Mouse (Mus musculus): ENCODE results near the gene Cacna2d2. TPM values are rescaled to one million over a fixed set of nuclear protein-coding genes. Genes with fewer than 3 reads are reported as not detected.
"Not testable (repeated sequence)": the region's sequence is repeated elsewhere in the genome, so short reads cannot be mapped to it uniquely, and the experiment has no call there.

Cacna2d2 gene
- total and polyA plus RNA-seq, 3 experiments = 0.67 TPM; not detected in 2

DNA sequence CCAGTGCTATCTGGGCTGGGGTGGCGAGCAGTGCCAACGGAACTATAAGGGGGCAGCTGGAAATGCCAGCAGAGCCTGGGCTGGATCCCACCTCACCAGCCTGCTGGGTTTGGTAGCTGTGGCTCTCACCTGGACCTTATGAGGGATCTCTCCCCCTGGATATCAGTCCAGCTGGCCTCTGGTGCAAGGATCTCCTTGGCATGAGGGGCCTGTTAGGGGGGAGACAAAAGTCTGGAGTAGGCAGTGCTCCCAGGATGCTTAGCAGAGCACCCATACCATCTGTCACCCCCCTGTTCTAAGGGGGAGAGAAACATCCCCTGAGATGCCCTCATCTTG is 172.9 kb downstream of the Cacna2d2 start:
- peaks cover 9 to 48% of the 10 kb centered on the region in 2 experiments for H3K4me1 ChIP-seq (ENCODE audit: control insufficient read depth in 1 of 2, insufficient read depth in 2 of 2, low read length in 2 of 2)
- H3K27me3 ChIP-seq (ENCODE audit: control insufficient read depth in 1 of 2, insufficient read depth in 2 of 2, low read length in 2 of 2) = no peaks in the 10 kb centered on the region
- H3K36me3 ChIP-seq (ENCODE audit: control insufficient read depth in 1 of 2, insufficient read depth in 2 of 2, low read length in 2 of 2) = peaks cover 0 to 30% of the 10 kb centered on the region in 2 experiments; a peak in 2 of 4 replicates
- TF ChIP-seq EP300 (IDR thresholded peaks at IDR 0.05; ENCODE audit: low read depth in 1 of 2, low read length in 2 of 2) (no peak), MAX (IDR thresholded peaks at IDR 0.05; ENCODE audit: low read length) (no peak), MYB (IDR thresholded peaks at IDR 0.05; ENCODE audit: low read depth, low read length) (no peak), POLR2AphosphoS2 (IDR thresholded peaks at IDR 0.05; ENCODE audit: low read length) (no peak), CHD2 (IDR thresholded peaks at IDR 0.05; ENCODE audit: low read length) (no peak), ZNF384 (IDR thresholded peaks at IDR 0.05; ENCODE audit: low read depth, low read length) (no peak), CTCF (IDR thresholded peaks at IDR 0.05 in 2 of 3, conservative IDR thresholded peaks at IDR 0.05 in 1 of 3; ENCODE audit: control insufficient read depth in 1 of 3, insufficient read depth in 1 of 3, low read depth in 2 of 3, low read length in 3 of 3, poor library complexity in 1 of 3, severe bottlenecking in 1 of 3) (no peak), TBP (IDR thresholded peaks at IDR 0.05; ENCODE audit: low read depth, low read length) (no peak), ZMIZ1 (IDR thresholded peaks at IDR 0.05; ENCODE audit: low read depth, low read length) (no peak), USF2 (IDR thresholded peaks at IDR 0.05; ENCODE audit: borderline replicate concordance in 1 of 2, insufficient read depth in 1 of 2, low read depth in 1 of 2, low read length in 2 of 2) (no peak), ZC3H11A (IDR thresholded peaks at IDR 0.05; ENCODE audit: low read depth, low read length) (no peak), TAL1 (IDR thresholded peaks at IDR 0.05; ENCODE audit: low read length) (no peak), KAT2A (conservative IDR thresholded peaks at IDR 0.05; ENCODE audit: low read depth, low read length) (no peak), MYC (IDR thresholded peaks at IDR 0.05; ENCODE audit: low read depth, low read length) (no peak)
- no peak overlapping the region for H3K9ac ChIP-seq (ENCODE audit: control insufficient read depth, low read depth, low read length, poor library complexity, severe bottlenecking)
- H3K27ac ChIP-seq (ENCODE audit: control insufficient read depth, low read depth, low read length) = no peak overlapping the region; the same call in 1 of the 2 replicates
- no peak for DNase-seq (ENCODE audit: low read depth, low spot score)
- H3K4me3 ChIP-seq (ENCODE audit: control insufficient read depth in 1 of 2, insufficient read depth in 1 of 2, low read depth in 2 of 2, low read length in 2 of 2) = no peak overlapping the region
- H3K9me3 ChIP-seq (replicated peaks; ENCODE audit: insufficient read depth, low read length) = no peaks in the 10 kb centered on the region
- peaks cover 14% of the 10 kb centered on the region for H3K79me2 ChIP-seq (ENCODE audit: control insufficient read depth, insufficient read depth, low read length, poor library complexity)

DNA sequence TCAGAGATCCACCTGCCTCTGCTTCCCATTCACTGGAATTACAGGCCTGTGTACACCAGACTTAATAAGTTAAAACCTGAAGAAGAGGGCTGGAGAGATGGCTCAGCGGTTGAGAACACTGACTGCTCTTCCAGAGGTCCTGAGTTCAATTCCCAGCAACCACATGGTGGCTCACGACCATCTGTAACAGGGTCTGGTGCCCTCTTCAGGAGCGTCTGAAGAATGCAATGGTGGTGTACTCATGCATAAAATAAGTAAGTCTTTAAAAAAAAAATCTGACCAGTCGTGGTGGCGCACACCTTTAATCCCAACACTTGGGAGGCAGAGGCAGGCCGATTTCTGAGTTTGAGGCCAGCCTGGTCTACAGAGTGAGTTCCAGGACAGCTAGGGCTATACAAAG is 174.4 kb downstream of the Cacna2d2 start:
- peak in 2 of 3 experiments; percentile 30 to 49; a peak in 5 of 6 replicates for TF ChIP-seq CTCF (IDR thresholded peaks at IDR 0.05 in 2 of 3, conservative IDR thresholded peaks at IDR 0.05 in 1 of 3; ENCODE audit: control insufficient read depth in 1 of 3, insufficient read depth in 1 of 3, low read depth in 2 of 3, low read length in 3 of 3, poor library complexity in 1 of 3, severe bottlenecking in 1 of 3)
- peak; percentile 39; the same call in 1 of the 2 replicates for TF ChIP-seq ZNF384 (IDR thresholded peaks at IDR 0.05; ENCODE audit: low read depth, low read length)
- 0 out of 2 replicates have a peak, but pooled peaks have one; percentile 48 for TF ChIP-seq MYC (IDR thresholded peaks at IDR 0.05; ENCODE audit: low read depth, low read length)
- not testable (repeated sequence) for H3K27ac ChIP-seq (ENCODE audit: control insufficient read depth, low read depth, low read length); H3K4me3 ChIP-seq (ENCODE audit: control insufficient read depth in 1 of 2, insufficient read depth in 1 of 2, low read depth in 2 of 2, low read length in 2 of 2); H3K9ac ChIP-seq (ENCODE audit: control insufficient read depth, low read depth, low read length, poor library complexity, severe bottlenecking); H3K9me3 ChIP-seq (replicated peaks; ENCODE audit: insufficient read depth, low read length); H3K27me3 ChIP-seq (ENCODE audit: control insufficient read depth in 1 of 2, insufficient read depth in 2 of 2, low read length in 2 of 2)
- Histone ChIP-seq H3K4me1 (ENCODE audit: control insufficient read depth in 1 of 2, insufficient read depth in 2 of 2, low read length in 2 of 2) (peaks cover 9 to 44% of the 10 kb centered on the region in 2 experiments), H3K79me2 (ENCODE audit: control insufficient read depth, insufficient read depth, low read length, poor library complexity) (peaks cover 14% of the 10 kb centered on the region), H3K36me3 (ENCODE audit: control insufficient read depth in 1 of 2, insufficient read depth in 2 of 2, low read length in 2 of 2) (peaks cover 0 to 27% of the 10 kb centered on the region in 2 experiments; a peak in 2 of 4 replicates)
- peak; percentile 51 for DNase-seq (ENCODE audit: low read depth, low spot score)
